Mouse (Mus musculus): ENCODE results near the gene Etv6. TPM values are rescaled to one million over a fixed set of nuclear protein-coding genes. Genes with fewer than 3 reads are reported as not detected.

Etv6 gene
- total and polyA plus RNA-seq, 2 experiments from 2014 or later = 3.0 to 7.1 TPM

DNA sequence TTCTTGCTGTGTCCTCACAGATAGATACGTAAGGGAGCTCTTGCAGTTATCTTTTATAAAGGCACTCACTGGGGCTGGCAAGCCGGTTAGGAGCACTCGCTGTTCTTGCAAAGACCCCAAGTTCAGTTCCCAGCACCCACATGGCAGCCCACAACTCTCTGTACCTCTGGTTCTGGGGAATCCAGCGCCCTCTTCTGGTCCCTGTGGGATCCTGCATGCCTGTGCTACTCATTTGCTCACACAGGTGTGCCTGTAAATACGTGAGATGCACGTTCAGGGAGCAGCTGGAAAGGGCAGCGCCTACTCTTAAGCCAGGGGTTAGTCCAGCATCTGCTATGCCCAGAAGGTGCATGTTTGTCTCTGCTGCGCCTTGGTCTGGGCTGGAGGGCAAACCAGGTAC is 224.4 kb downstream of the Etv6 start:
- Histone ChIP-seq H3K27me3 (ENCODE audit: insufficient read depth, low read length) (no peaks in the 10 kb centered on the region), H3K4me2 (ENCODE audit: low read depth) (no peak overlapping the region), H3K4me3 (ENCODE audit: low read depth, low read length) (no peak overlapping the region), H3K27ac (ENCODE audit: low read depth, low read length) (no peak overlapping the region), H3K4me1 (ENCODE audit: insufficient read depth) (no peaks in the 10 kb centered on the region), H3K9me3 (ENCODE audit: low read length) (no peaks in the 10 kb centered on the region), H3K36me3 (ENCODE audit: insufficient read depth) (0 out of 2 replicates have a peak, but pooled peaks cover 8% of the 10 kb centered on the region), H3K9ac (no peak overlapping the region)
- TF ChIP-seq CTCF (IDR thresholded peaks at IDR 0.05; ENCODE audit: low read depth) = 0 out of 2 replicates have a peak, but pooled peaks have one; percentile 10
- 94% methylated on average over 8 of the region's 8 CpGs for WGBS
- no peak for ATAC-seq
- no peak for DNase-seq

DNA sequence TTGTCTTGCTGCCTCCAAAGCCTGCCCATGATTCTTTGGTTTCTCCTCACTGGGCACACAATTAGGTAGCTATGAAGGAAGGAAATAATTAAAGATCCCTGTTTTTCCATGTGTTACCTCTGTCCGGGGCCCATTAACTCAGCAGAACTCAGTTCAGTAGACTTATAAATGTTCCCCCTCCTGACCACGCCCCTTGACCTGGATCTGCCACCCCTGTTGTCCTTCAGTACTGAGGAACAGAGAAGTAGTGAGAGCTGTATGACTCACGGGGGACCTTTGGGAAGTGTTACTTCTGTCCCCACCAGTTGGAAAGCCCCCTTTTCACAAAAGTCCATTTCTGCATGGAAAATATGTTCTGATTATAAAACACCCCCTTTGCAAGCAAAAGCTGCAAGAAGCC is 226.4 kb downstream of the Etv6 start:
- Histone ChIP-seq H3K4me2 (ENCODE audit: low read depth) (no peak overlapping the region), H3K4me1 (ENCODE audit: insufficient read depth) (no peaks in the 10 kb centered on the region), H3K27me3 (ENCODE audit: insufficient read depth, low read length) (no peaks in the 10 kb centered on the region), H3K4me3 (ENCODE audit: low read depth, low read length) (no peak overlapping the region), H3K36me3 (ENCODE audit: insufficient read depth) (peaks cover 14% of the 10 kb centered on the region; the same call in 1 of the 2 replicates), H3K9me3 (ENCODE audit: low read length) (no peaks in the 10 kb centered on the region), H3K27ac (ENCODE audit: low read depth, low read length) (no peak overlapping the region), H3K9ac (no peak overlapping the region)
- DNase-seq (no peak), ATAC-seq (no peak)
- no peak for TF ChIP-seq CTCF (IDR thresholded peaks at IDR 0.05; ENCODE audit: low read depth)
- 84% methylated on average over 3 of the region's 3 CpGs for WGBS

DNA sequence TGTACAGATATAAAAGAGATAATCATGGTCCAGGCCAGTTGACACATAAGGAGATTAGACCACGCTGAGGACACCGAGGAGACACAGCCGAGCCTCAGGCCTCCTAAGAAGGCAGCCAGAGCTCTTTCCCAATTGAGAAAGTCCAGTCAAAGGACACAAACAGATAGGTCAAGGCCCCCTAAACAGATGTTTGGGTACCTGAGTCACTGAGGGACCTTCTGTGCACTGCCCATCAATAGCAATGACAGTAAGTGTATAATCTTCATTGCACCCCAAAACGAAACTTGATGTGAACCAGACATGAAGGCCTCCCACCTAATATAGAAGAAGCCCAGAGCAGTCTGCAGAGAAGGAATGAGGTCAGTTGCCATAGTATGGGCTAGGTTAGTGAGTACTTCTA is 226.9 kb downstream of the Etv6 start:
- Histone ChIP-seq H3K27me3 (ENCODE audit: insufficient read depth, low read length) (no peaks in the 10 kb centered on the region), H3K27ac (ENCODE audit: low read depth, low read length) (no peak overlapping the region)
- 82% methylated on average over 4 of the region's 4 CpGs for WGBS

DNA sequence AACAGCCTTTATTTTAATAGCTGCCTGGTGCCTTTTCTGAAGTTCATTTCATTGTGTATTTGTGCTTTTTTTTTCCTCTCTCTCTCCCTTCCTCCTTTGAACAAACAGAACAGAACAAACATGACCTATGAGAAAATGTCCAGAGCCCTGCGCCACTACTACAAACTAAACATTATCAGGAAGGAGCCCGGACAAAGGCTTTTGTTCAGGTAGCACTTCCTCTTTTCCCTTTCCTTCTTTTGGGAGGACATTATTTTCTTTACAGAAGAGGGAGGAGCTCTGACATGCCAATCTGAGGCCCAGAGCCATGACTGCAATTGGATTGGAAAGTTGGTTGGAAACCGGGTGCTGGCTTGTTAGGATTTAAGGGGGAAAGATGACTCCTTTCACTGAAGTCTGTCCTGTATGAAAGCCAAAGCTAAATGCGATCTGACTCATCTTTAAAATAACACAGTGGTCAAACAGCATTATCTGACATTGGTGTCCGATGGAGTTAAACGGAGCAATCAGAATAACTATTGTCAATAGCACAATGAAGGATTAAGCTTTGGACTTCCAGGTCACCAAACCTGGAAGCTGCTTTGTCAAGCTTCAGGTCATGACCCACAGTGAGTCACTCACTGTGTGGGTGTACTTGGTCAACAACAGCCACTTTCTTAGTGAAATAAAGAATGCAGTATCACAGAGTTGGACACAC is 227.6 kb downstream of the Etv6 start:
- no peaks in the 10 kb centered on the region for H3K4me1 ChIP-seq (ENCODE audit: insufficient read depth)
- no peaks in the 10 kb centered on the region for H3K9me3 ChIP-seq (ENCODE audit: low read length)
- peaks cover 19% of the 10 kb centered on the region; the same call in 1 of the 2 replicates for H3K36me3 ChIP-seq (ENCODE audit: insufficient read depth)
- TF ChIP-seq CTCF (IDR thresholded peaks at IDR 0.05; ENCODE audit: low read depth) = no peak
- no peak overlapping the region for H3K27ac ChIP-seq (ENCODE audit: low read depth, low read length)
- H3K4me3 ChIP-seq (ENCODE audit: low read depth, low read length) = no peak overlapping the region
- no peaks in the 10 kb centered on the region for H3K27me3 ChIP-seq (ENCODE audit: insufficient read depth, low read length)
- no peak overlapping the region for H3K9ac ChIP-seq
- H3K4me2 ChIP-seq (ENCODE audit: low read depth) = no peak overlapping the region
- 71% methylated on average over 6 of the region's 6 CpGs for WGBS
- no peak for DNase-seq
- no peak for ATAC-seq

More for the DNA sequence above, 226.9 kb downstream of the Etv6 start:
- TF ChIP-seq CTCF (IDR thresholded peaks at IDR 0.05; ENCODE audit: low read depth) = no peak
- DNase-seq (no peak), ATAC-seq (no peak)
- Histone ChIP-seq H3K4me3 (ENCODE audit: low read depth, low read length) (no peak overlapping the region), H3K4me2 (ENCODE audit: low read depth) (no peak overlapping the region), H3K4me1 (ENCODE audit: insufficient read depth) (no peaks in the 10 kb centered on the region), H3K9ac (no peak overlapping the region), H3K36me3 (ENCODE audit: insufficient read depth) (peaks cover 19% of the 10 kb centered on the region; the same call in 1 of the 2 replicates), H3K9me3 (ENCODE audit: low read length) (no peaks in the 10 kb centered on the region)

- no peak overlapping the region for H3K4me3 ChIP-seq (ENCODE audit: low read depth, low read length)
- H3K9me3 ChIP-seq (ENCODE audit: low read length) = no peaks in the 10 kb centered on the region
- no peaks in the 10 kb centered on the region for H3K27me3 ChIP-seq (ENCODE audit: insufficient read depth, low read length)
- H3K4me2 ChIP-seq (ENCODE audit: low read depth) = no peak overlapping the region
- ATAC-seq (no peak), DNase-seq (no peak)
- WGBS = 86% methylated on average over 2 of the region's 2 CpGs
- no peak for TF ChIP-seq CTCF (IDR thresholded peaks at IDR 0.05; ENCODE audit: low read depth)
- no peaks in the 10 kb centered on the region for H3K36me3 ChIP-seq (ENCODE audit: insufficient read depth)
- no peaks in the 10 kb centered on the region for H3K4me1 ChIP-seq (ENCODE audit: insufficient read depth)
- H3K9ac ChIP-seq = no peak overlapping the region
- no peak overlapping the region for H3K27ac ChIP-seq (ENCODE audit: low read depth, low read length)
Observed at GRCm38 (mm10) chr6:134273884-134274283, 238.4 kb downstream of the Etv6 start.

DNA sequence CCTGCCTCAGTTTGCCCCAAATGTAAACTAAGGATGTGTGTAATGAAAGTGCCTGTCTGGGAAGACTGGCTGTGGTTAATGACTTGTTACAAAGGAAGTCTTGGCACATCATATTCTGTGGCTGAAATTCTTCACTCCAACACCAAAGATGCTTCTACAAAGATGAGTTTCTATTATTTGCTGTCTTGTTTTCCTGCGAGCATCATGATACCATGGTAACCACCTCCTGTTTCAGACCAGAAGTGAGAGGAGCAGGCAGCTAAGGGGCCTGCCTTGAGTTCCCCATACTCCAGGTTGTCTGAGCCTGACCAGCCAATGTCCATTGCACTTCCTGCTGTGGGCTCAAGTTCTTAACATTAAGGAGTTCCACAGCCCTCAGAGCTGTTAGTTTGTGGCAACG is 241.5 kb downstream of the Etv6 start:
- Histone ChIP-seq H3K4me2 (ENCODE audit: low read depth) (no peak overlapping the region), H3K36me3 (ENCODE audit: insufficient read depth) (no peaks in the 10 kb centered on the region), H3K27ac (ENCODE audit: low read depth, low read length) (no peak overlapping the region), H3K4me1 (ENCODE audit: insufficient read depth) (no peaks in the 10 kb centered on the region), H3K4me3 (ENCODE audit: low read depth, low read length) (no peak overlapping the region), H3K27me3 (ENCODE audit: insufficient read depth, low read length) (no peaks in the 10 kb centered on the region), H3K9ac (no peak overlapping the region), H3K9me3 (ENCODE audit: low read length) (no peaks in the 10 kb centered on the region)
- WGBS = 90% methylated on average over 2 of the region's 2 CpGs
- no peak for TF ChIP-seq CTCF (IDR thresholded peaks at IDR 0.05; ENCODE audit: low read depth)
- no peak for DNase-seq
- ATAC-seq = no peak

DNA sequence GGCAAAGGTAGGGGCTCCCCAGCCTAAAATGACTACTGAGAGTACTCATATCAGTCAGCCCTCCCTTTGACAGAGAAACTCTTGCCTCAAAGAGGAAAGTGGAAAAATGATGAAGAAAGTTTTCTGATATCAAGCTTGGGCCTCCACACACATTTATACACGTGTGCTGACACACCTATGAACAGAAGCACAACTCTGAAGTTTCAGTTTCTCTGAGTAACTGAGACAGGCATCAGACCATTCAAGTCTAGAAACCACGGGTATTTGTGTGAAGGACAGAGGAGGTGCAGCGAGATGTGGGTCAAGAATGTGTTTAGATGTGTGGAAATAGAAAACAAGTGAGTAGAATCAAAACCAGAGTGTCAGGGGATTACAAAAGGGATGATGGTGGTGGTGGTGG is 246.6 kb downstream of the Etv6 start:
- Histone ChIP-seq H3K27me3 (ENCODE audit: insufficient read depth, low read length) (no peaks in the 10 kb centered on the region), H3K27ac (ENCODE audit: low read depth, low read length) (no peak overlapping the region), H3K36me3 (ENCODE audit: insufficient read depth) (no peaks in the 10 kb centered on the region), H3K4me3 (ENCODE audit: low read depth, low read length) (no peak overlapping the region), H3K9ac (no peak overlapping the region), H3K9me3 (ENCODE audit: low read length) (no peaks in the 10 kb centered on the region), H3K4me1 (ENCODE audit: insufficient read depth) (no peaks in the 10 kb centered on the region), H3K4me2 (ENCODE audit: low read depth) (no peak overlapping the region)
- ATAC-seq (no peak), DNase-seq (no peak)
- no peak for TF ChIP-seq CTCF (IDR thresholded peaks at IDR 0.05; ENCODE audit: low read depth)
- WGBS = 86% methylated on average over 3 of the region's 3 CpGs

Measured in forebrain, postnatal 0 days (tissue).